Mouse (Mus musculus): Measurements from ENCODE around the gene Isca2.

Isca2 gene

DNA sequence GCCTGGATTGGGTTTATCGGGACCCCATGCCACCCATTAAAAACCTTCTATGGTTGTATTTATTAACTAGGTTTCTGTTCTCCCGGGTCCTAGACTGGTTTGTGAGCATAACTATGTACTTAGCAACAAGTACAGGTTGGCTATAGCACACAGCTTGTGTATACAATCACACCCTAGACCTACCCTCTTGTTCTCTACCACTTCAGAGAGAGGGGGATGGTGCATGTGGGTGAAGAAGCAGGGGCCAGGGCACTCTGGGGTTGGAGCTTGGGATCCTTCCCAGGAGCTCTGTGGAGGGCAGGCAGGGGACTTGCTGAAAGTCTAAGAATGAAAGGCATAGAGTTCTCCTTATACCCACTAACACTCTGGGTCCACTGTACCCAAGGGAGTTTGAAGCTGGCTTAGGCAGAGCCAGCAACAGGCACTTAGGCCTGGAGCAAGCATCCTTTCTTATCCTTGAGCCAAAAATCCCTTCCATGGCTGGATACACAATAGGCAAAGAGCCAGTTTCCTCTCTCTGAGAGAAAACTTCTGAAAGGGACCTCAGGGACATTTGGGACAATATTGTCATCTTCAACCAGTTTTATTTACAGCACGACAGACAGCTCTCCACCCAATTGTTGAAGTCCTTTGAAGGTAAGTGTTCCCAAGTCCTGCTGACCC, 41.7 kb downstream of the Isca2 start:
- in situ Hi-C loops (cut with MboI, MseI) = no loop called here

- in situ Hi-C loops (cut with MboI, MseI) = no loop called here
These were observed 45.4 kb downstream of the Isca2 start for GRCm38 (mm10) chr12:84818496-84818895.

- in situ Hi-C loops (cut with MboI, MseI) = no loop called here
These were observed 46.5 kb downstream of the Isca2 start for GRCm38 (mm10) chr12:84819236-84820168.

GRCm38 (mm10) chr12:84823601-84824000, 50.5 kb downstream of the Isca2 start:
- in situ Hi-C loops (cut with MboI, MseI) = no loop called here

DNA sequence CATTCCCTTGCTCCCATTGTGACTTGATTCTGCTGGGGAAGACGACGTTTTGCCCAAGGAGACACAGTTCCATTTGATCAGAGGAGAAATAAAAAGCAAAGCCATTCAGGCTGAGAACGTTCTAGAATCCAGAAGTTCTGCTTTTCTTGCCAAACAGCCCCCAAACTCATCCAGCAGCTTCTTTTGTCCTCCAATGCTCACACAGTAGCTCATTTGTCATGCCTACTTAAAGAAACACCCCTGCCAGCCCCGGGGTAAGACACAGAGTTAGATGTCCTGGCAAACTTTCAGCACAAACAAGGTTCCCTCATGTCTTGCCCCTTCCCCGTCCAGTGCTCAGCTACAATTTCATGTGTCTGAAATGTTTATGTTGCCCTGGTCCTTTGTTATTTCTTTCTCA, 51.2 kb downstream of the Isca2 start:
- in situ Hi-C loops (cut with MboI, MseI) = no loop called here

Data from T-helper 1 cell (primary cell).